Mouse (Mus musculus): Measurements from ENCODE around the gene Aspa.

DNA sequence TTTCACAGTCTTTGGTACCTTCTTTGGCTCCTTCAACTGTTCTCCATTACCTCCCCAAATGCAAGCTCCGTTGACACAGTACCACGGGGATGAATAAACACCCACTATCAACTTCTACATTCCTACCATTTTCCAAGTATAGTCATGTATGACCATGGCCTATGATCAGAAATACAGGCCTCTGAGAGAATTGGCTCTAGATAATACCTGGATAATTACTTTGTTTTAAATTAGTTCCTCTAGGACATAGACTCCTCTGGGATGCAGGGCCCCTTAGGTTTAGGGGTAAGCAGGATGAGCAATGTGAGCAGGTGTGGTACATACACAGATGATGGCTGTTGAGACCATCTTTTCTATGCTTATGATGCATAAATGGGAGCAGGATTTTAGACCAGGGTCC lies 41.5 kb upstream of the Aspa start, which contains the start of gene Olfr376:
- TF ChIP-seq ZNF384 (IDR thresholded peaks at IDR 0.05; ENCODE audit: low read depth, low read length) (no peak), ZC3H11A (IDR thresholded peaks at IDR 0.05; ENCODE audit: borderline replicate concordance, low read depth, low read length) (no peak), CHD2 (IDR thresholded peaks at IDR 0.05; ENCODE audit: low read depth, low read length) (no peak), HCFC1 (IDR thresholded peaks at IDR 0.05; ENCODE audit: borderline replicate concordance, insufficient read depth, low read length) (no peak)
